Mouse (Mus musculus) stomach, embryonic 15.5 days (tissue): ENCODE results near the gene Tenm3. TPM values are rescaled to one million over a fixed set of nuclear protein-coding genes. Genes with fewer than 3 reads are reported as not detected.

Experiments used
- ATAC-seq: fragments of 200-750 bp; cut with Nextera tagmentation; 2 replicates; pipeline ENCODE4 v1.8.0; 2017; ENCODE audit warnings: low read depth, moderate number of reproducible peaks, moderate TSS enrichment; ENCODE audit not compliant: insufficient read depth, low FRiP score
- H3K27ac ChIP-seq: fragments of 300-500 bp; sonication (generic); 2 replicates; pipeline ENCODE4 v1.5.1; 2015; ENCODE audit warnings: mild to moderate bottlenecking, inconsistent platforms
- H3K27me3 ChIP-seq: fragments of 300-500 bp; sonication (generic); replicated peaks from 2 replicates; pipeline ENCODE4 v1.6.1; 2015; ENCODE audit warnings: inconsistent platforms
- H3K36me3 ChIP-seq: fragments of 300-500 bp; sonication (generic); 2 replicates; pipeline ENCODE4 v1.6.1; 2015; ENCODE audit warnings: inconsistent platforms
- H3K4me1 ChIP-seq: fragments of 300-500 bp; sonication (generic); 2 replicates; pipeline ENCODE4 v1.6.1; 2015; ENCODE audit warnings: inconsistent platforms
- H3K4me2 ChIP-seq: fragments of 300-500 bp; sonication (generic); 2 replicates; pipeline ENCODE4 v1.6.1; 2015; ENCODE audit warnings: mild to moderate bottlenecking, inconsistent platforms
- H3K4me3 ChIP-seq: fragments of 300-500 bp; sonication (generic); replicated peaks from 2 replicates; pipeline ENCODE4 v1.5.1; 2015; ENCODE audit warnings: inconsistent platforms
- H3K9ac ChIP-seq: fragments of 300-500 bp; sonication (generic); 2 replicates; pipeline ENCODE4 v1.6.1; 2015; ENCODE audit warnings: inconsistent platforms
- H3K9me3 ChIP-seq: fragments of 300-500 bp; sonication (generic); 2 replicates; pipeline ENCODE4 v1.6.1; 2016; ENCODE audit warnings: inconsistent platforms
- WGBS: fragments of 180-500 bp; shearing (Covaris S2); methylation state at CpG from one replicate; pipeline ENCODE4 v1.1.7; 2015; 5-methylcytosine and 5-hydroxymethylcytosine counted together
- polyA plus RNA-seq: library from polyadenylated mRNA; unstranded; fragments of >200 nt; fragmentation: Nextera tagmentation; extraction: Ambion mirVana; gene quantifications from 2 replicates; pipeline ENCODE4 v1.2.1, GENCODE M21; 2015

The Tenm3 gene
- polyA plus RNA-seq, 1 experiment from 2014 or later: 14.6 TPM

- H3K9me3 ChIP-seq: no peaks in the 10 kb centered on the region
- H3K4me2 ChIP-seq: no peak overlapping the region
- H3K27me3 ChIP-seq: no peaks in the 10 kb centered on the region
- 68% methylated on average over 9 of the region's 9 CpGs for WGBS
- 0 out of 2 replicates have a peak, but pooled peaks cover 3% of the 10 kb centered on the region for H3K4me1 ChIP-seq
- no peaks in the 10 kb centered on the region for H3K36me3 ChIP-seq
- H3K9ac ChIP-seq: no peak overlapping the region
- no peak overlapping the region for H3K4me3 ChIP-seq
- H3K27ac ChIP-seq: no peak overlapping the region
- no peak for ATAC-seq
Observed at GRCm38 (mm10) chr8:48560227-48560626, 283.5 kb downstream of the Tenm3 start.

- Histone ChIP-seq H3K4me3 (peak overlapping the region; percentile 84), H3K27ac (peak overlapping the region; percentile 89), H3K36me3 (no peaks in the 10 kb centered on the region), H3K9me3 (no peaks in the 10 kb centered on the region), H3K4me1 (0 out of 2 replicates have a peak, but pooled peaks cover 3% of the 10 kb centered on the region), H3K27me3 (no peaks in the 10 kb centered on the region), H3K4me2 (peak overlapping the region; percentile 93), H3K9ac (peak overlapping the region; percentile 35)
- ATAC-seq: peak; percentile 76
- WGBS: under 1% methylated on average over 52 of the region's 55 CpGs
Observed at GRCm38 (mm10) chr8:48555546-48556141, 288.1 kb downstream of the Tenm3 start.

GRCm38 (mm10) chr8:48554762-48555545 lies 288.8 kb downstream of the Tenm3 start:
- Histone ChIP-seq H3K27ac (peak overlapping the region; percentile 89), H3K9me3 (no peaks in the 10 kb centered on the region), H3K36me3 (no peaks in the 10 kb centered on the region), H3K4me3 (peak overlapping the region; percentile 84), H3K27me3 (no peaks in the 10 kb centered on the region), H3K9ac (peak overlapping the region; percentile 73), H3K4me1 (0 out of 2 replicates have a peak, but pooled peaks cover 2% of the 10 kb centered on the region), H3K4me2 (peak overlapping the region; percentile 93)
- under 1% methylated on average over 82 of the region's 86 CpGs for WGBS
- ATAC-seq: peak; percentile 95

- Histone ChIP-seq H3K9me3 (no peaks in the 10 kb centered on the region), H3K4me1 (no peaks in the 10 kb centered on the region), H3K36me3 (no peaks in the 10 kb centered on the region), H3K9ac (no peak overlapping the region), H3K4me3 (peak overlapping the region; percentile 84), H3K27ac (no peak overlapping the region), H3K27me3 (no peaks in the 10 kb centered on the region), H3K4me2 (peak overlapping the region; percentile 93)
- no peak for ATAC-seq
- WGBS: 8% methylated on average over 9 of the region's 9 CpGs
Observed at GRCm38 (mm10) chr8:48553791-48554288, 289.9 kb downstream of the Tenm3 start.

- no peak for ATAC-seq
- no peak overlapping the region for H3K4me2 ChIP-seq
- WGBS: 64% methylated on average over 2 of the region's 2 CpGs
- no peaks in the 10 kb centered on the region for H3K36me3 ChIP-seq
- H3K27me3 ChIP-seq: no peaks in the 10 kb centered on the region
- no peaks in the 10 kb centered on the region for H3K9me3 ChIP-seq
- no peak overlapping the region for H3K4me3 ChIP-seq
- no peak overlapping the region for H3K27ac ChIP-seq
- H3K9ac ChIP-seq: no peak overlapping the region
- H3K4me1 ChIP-seq: no peaks in the 10 kb centered on the region
Observed at GRCm38 (mm10) chr8:48552306-48552705, 291.4 kb downstream of the Tenm3 start.

DNA sequence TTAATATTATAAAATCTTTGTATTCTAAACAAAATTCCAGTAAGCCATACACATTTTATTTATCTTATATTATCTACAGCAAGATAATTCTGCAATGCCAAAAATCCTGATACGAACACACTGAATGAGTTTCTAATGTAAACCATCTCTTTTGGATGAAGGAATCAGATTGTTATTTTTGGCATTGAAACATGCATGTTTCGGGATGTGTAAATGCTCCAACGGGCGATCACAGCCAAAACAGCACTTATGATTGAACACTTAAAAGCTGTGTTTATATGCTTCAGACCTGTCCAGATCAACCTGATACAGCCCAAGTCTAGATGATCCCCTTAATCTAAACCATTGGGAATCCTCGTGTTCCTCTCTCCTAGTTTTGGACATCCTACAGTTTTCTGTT lies 292.4 kb downstream of the Tenm3 start:
- no peak for ATAC-seq
- H3K4me2 ChIP-seq: no peak overlapping the region
- no peaks in the 10 kb centered on the region for H3K27me3 ChIP-seq
- no peaks in the 10 kb centered on the region for H3K36me3 ChIP-seq
- no peak overlapping the region for H3K4me3 ChIP-seq
- no peaks in the 10 kb centered on the region for H3K4me1 ChIP-seq
- 36% methylated on average over 5 of the region's 5 CpGs for WGBS
- H3K9me3 ChIP-seq: no peaks in the 10 kb centered on the region
- no peak overlapping the region for H3K9ac ChIP-seq
- H3K27ac ChIP-seq: no peak overlapping the region

DNA sequence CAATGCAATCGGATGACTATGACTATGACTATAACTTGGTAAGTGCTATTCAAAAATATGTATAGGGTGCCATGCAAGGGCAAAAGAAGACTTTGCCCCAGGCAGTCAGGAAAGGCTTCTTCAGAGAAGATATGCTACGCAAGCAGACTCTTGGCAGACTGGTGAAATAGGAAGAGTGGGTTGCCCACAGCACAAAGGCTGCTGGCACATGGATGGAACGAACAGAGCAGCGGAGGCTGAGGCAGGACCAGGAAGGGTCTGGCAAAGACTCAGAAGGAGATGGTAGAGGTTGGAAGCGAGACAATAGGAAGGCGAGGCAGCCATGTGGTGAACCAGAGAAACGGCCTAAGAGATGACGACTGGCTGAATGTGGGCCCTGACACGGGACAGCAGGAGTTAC lies 294.8 kb downstream of the Tenm3 start:
- ATAC-seq: no peak
- Histone ChIP-seq H3K4me2 (no peak overlapping the region), H3K27me3 (no peaks in the 10 kb centered on the region), H3K36me3 (no peaks in the 10 kb centered on the region), H3K9ac (no peak overlapping the region), H3K9me3 (no peaks in the 10 kb centered on the region), H3K4me3 (no peak overlapping the region), H3K27ac (no peak overlapping the region), H3K4me1 (no peaks in the 10 kb centered on the region)
- 91% methylated on average over 9 of the region's 9 CpGs for WGBS

- Histone ChIP-seq H3K4me3 (no peak overlapping the region), H3K9ac (no peak overlapping the region), H3K4me2 (no peak overlapping the region), H3K9me3 (no peaks in the 10 kb centered on the region), H3K27me3 (no peaks in the 10 kb centered on the region), H3K36me3 (no peaks in the 10 kb centered on the region), H3K4me1 (no peaks in the 10 kb centered on the region), H3K27ac (no peak overlapping the region)
- no peak for ATAC-seq
- WGBS: 70% methylated on average over 5 of the region's 5 CpGs
Observed at GRCm38 (mm10) chr8:48545631-48546030, 298.1 kb downstream of the Tenm3 start.

- Histone ChIP-seq H3K4me3 (no peak overlapping the region), H3K9ac (no peak overlapping the region), H3K9me3 (no peaks in the 10 kb centered on the region), H3K27me3 (no peaks in the 10 kb centered on the region), H3K27ac (no peak overlapping the region), H3K36me3 (no peaks in the 10 kb centered on the region), H3K4me1 (no peaks in the 10 kb centered on the region), H3K4me2 (no peak overlapping the region)
- ATAC-seq: no peak
- WGBS: 80% methylated on average over 7 of the region's 7 CpGs
Observed at GRCm38 (mm10) chr8:48544840-48545239, 298.9 kb downstream of the Tenm3 start.

- no peak overlapping the region for H3K4me2 ChIP-seq
- no peak overlapping the region for H3K9ac ChIP-seq
- H3K4me3 ChIP-seq: no peak overlapping the region
- H3K27ac ChIP-seq: no peak overlapping the region
- ATAC-seq: no peak
- H3K9me3 ChIP-seq: no peaks in the 10 kb centered on the region
- no peaks in the 10 kb centered on the region for H3K36me3 ChIP-seq
- WGBS: 89% methylated on average over 17 of the region's 17 CpGs
- no peaks in the 10 kb centered on the region for H3K27me3 ChIP-seq
- no peaks in the 10 kb centered on the region for H3K4me1 ChIP-seq
Observed at GRCm38 (mm10) chr8:48542141-48542540, 301.6 kb downstream of the Tenm3 start.

DNA sequence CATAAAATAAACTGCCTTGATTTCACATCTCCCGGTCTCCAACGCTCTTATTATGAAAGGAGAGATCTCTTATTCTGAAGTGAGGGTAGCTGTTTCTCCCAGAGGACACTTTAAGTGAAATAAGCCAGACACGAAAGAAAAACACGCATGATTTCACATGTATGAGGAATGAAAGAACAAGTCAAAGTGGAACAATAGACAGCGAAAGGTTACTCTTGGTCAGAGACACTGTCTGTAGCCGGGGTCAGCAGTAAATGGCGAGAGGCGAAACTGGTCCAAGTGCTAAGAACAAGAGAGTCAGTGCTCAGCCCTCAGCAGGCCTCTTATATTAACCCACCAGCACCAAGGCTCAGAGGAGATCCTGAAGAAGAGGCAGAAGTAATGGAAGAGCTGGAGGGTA lies 302.9 kb downstream of the Tenm3 start:
- H3K4me2 ChIP-seq: no peak overlapping the region
- 57% methylated on average over 8 of the region's 8 CpGs for WGBS

GRCm38 (mm10) chr8:48535833-48536232 lies 307.9 kb downstream of the Tenm3 start:
- H3K27me3 ChIP-seq: no peaks in the 10 kb centered on the region
- no peaks in the 10 kb centered on the region for H3K9me3 ChIP-seq
- no peak overlapping the region for H3K9ac ChIP-seq
- H3K4me1 ChIP-seq: no peaks in the 10 kb centered on the region
- ATAC-seq: no peak
- no peak overlapping the region for H3K27ac ChIP-seq
- WGBS: 81% methylated on average over 3 of the region's 3 CpGs
- H3K4me2 ChIP-seq: no peak overlapping the region
- H3K36me3 ChIP-seq: no peaks in the 10 kb centered on the region
- H3K4me3 ChIP-seq: no peak overlapping the region

More for the DNA sequence above, 302.9 kb downstream of the Tenm3 start:
- Histone ChIP-seq H3K27me3 (no peaks in the 10 kb centered on the region), H3K9ac (no peak overlapping the region), H3K4me3 (no peak overlapping the region), H3K36me3 (no peaks in the 10 kb centered on the region), H3K27ac (no peak overlapping the region), H3K9me3 (no peaks in the 10 kb centered on the region), H3K4me1 (no peaks in the 10 kb centered on the region)
- ATAC-seq: no peak
